Mouse (Mus musculus): ENCODE data around the gene Clec2l. TPM values are rescaled to one million over a fixed set of nuclear protein-coding genes. Genes with fewer than 3 reads are reported as not detected.

Clec2l gene
- 0.09 and 0.13 TPM in 2 replicates for polyA plus RNA-seq (2012; rRNA removed)
- polyA plus RNA-seq (2014; fragmentation: Nextera tagmentation; extraction: Ambion mirVana) = not detected in 2 replicates

DNA sequence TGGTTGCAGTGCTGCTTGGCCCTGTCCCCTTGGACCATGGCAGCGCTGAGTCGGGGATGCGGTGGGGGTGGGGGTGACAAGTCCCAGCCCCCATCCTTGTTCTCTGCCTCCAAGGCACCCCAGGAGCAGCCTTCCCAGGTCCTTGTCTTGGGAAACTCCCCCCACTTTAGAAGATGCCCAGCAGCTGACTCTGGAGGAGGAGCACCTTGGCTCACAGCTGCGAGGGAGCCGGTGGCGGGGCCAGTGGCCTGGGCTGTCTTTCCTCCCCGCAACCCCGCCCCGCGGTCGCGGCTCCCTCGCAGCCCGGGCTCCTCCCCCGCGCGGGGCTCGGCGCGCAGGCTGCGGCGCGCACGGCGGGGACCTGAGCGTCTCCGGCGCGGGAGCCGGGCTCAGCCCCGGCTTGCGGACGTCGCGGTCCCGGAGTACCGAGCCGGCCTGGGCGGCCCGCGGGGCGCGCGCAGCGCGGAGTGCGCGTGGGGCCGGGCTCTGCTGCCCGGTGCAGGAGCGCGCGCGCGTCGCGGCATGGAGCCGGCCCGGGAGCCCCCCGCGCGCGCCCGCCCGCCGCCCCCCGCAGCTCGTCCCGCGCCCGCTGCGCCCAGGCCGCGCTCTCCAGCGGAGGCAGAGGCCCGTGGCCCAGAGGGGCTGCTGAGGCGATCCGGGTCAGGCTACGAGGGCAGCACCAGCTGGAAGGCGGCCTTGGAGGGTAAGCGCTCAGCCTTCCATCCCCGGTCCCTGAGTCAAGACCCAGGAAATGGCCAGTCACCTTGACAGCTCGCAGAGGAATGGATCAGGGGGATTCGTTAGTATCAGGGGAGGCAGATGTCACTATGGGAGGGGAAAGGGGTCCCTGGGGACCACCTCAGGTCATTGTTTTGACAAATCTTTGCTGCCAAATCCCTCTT, at the start of gene Clec2l:
TSS of gene Clec2l (plus strand) at position 356 of the 902 bp plus-strand sequence.
- H3K9me3 ChIP-seq (ENCODE audit: control insufficient read depth, low read length) = no peaks in the 10 kb centered on the region
- TF ChIP-seq EP300 (IDR thresholded peaks at IDR 0.05; ENCODE audit: low read depth) (no peak), CTCF (IDR thresholded peaks at IDR 0.05; ENCODE audit: low read depth) (no peak)
- no peak for DNase-seq (ENCODE audit: low read depth in 3 of 3, low spot score in 3 of 3)

DNA sequence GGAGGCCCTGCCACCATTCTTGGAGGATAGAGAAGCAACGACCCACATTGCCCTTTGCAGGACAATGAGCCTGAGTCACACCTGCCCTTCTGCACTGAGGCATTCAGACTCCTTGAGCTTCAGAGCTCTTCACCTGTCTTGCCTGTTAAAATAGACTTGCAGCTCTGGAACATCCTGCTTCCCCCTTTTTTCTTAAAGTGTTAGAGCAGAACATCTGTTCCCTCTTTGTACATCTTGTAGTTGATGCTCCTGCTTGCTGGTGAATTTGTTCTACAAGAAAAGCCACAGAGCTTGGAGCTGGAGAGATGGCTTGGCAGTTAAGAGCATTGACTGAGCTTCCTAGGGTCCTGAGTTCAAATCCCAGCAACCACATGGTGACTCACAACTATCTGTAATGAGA, 40.5 kb upstream of the Clec2l start:
- Histone ChIP-seq H3K4me3 (ENCODE audit: insufficient read depth in 1 of 2, low read depth in 2 of 2, low read length in 2 of 2) (no peak overlapping the region), H3K4me1 (replicated peaks; ENCODE audit: control insufficient read depth in 2 of 2, insufficient read depth in 2 of 2, low read length in 1 of 2) (peaks cover 8 to 17% of the 10 kb centered on the region in 2 experiments; a peak in 3 of 4 replicates), H3K27ac (no peak overlapping the region), H3K36me3 (replicated peaks; ENCODE audit: control insufficient read depth, insufficient read depth, low read depth) (peaks cover 26% of the 10 kb centered on the region), H3K9me3 (ENCODE audit: control insufficient read depth, low read length) (no peaks in the 10 kb centered on the region), H3K4me2 (ENCODE audit: low read depth) (no peak overlapping the region), H3K9ac (replicated peaks) (no peak overlapping the region), H3K27me3 (ENCODE audit: control insufficient read depth, insufficient read depth, low read length) (no peaks in the 10 kb centered on the region)
- WGBS (ENCODE audit: insufficient replicate concordance) = 89% methylated on average over 1 of the region's 1 CpGs
- ATAC-seq (ENCODE audit: insufficient read depth) (no peak), DNase-seq (ENCODE audit: low read depth in 3 of 3, low spot score in 3 of 3) (no peak)
- TF ChIP-seq CTCF (IDR thresholded peaks at IDR 0.05; ENCODE audit: low read depth) (no peak), EP300 (IDR thresholded peaks at IDR 0.05; ENCODE audit: low read depth) (no peak)

More for the DNA sequence above, at the start of gene Clec2l:
- peak within 1 kb of the TSS in 1 of 2 experiments; percentile 46; a peak in 2 of 4 replicates for H3K4me3 ChIP-seq (ENCODE audit: insufficient read depth in 1 of 2, low read depth in 2 of 2, low read length in 2 of 2)
- ATAC-seq (ENCODE audit: insufficient read depth) = no peak
- no peaks in the 10 kb centered on the region for H3K36me3 ChIP-seq (replicated peaks; ENCODE audit: control insufficient read depth, insufficient read depth, low read depth)
- no peak within 1 kb of the TSS for H3K9ac ChIP-seq (replicated peaks)
- no peaks in the 10 kb centered on the region for H3K4me1 ChIP-seq (replicated peaks; ENCODE audit: control insufficient read depth in 2 of 2, insufficient read depth in 2 of 2, low read length in 1 of 2)
- no peak within 1 kb of the TSS for H3K27ac ChIP-seq
- H3K4me2 ChIP-seq (ENCODE audit: low read depth) = peak within 1 kb of the TSS; percentile 56
- peaks cover 44% of the 10 kb centered on the region for H3K27me3 ChIP-seq (ENCODE audit: control insufficient read depth, insufficient read depth, low read length)
- 1% methylated on average over 77 of the region's 84 CpGs for WGBS (ENCODE audit: insufficient replicate concordance)

DNA sequence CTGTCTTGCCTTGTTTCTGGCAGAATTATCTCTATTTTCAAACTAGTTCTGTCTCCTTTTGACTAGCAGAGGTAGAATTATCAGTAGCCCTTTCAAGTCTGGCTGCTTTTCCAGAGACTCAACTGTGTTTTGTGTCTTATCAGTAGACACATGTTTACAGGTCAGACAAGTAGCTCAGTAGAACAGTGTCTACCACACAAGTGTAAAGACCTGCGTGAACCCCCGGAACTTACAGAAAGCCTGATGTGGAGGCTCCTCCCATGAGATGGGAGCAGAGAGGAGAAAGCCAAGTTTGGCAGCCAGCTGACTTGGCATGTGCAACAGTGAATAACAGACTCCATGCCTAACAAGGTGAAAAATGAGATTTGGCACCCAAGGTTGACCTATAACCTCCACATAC, 39.4 kb upstream of the Clec2l start:
- Histone ChIP-seq H3K27me3 (ENCODE audit: control insufficient read depth, insufficient read depth, low read length) (no peaks in the 10 kb centered on the region), H3K36me3 (replicated peaks; ENCODE audit: control insufficient read depth, insufficient read depth, low read depth) (peaks cover 17% of the 10 kb centered on the region), H3K9ac (replicated peaks) (no peak overlapping the region), H3K27ac (peak overlapping the region; percentile 66), H3K4me3 (ENCODE audit: insufficient read depth in 1 of 2, low read depth in 2 of 2, low read length in 2 of 2) (no peak overlapping the region), H3K4me1 (replicated peaks; ENCODE audit: control insufficient read depth in 2 of 2, insufficient read depth in 2 of 2, low read length in 1 of 2) (peaks cover 8 to 17% of the 10 kb centered on the region in 2 experiments; a peak in 3 of 4 replicates), H3K9me3 (ENCODE audit: control insufficient read depth, low read length) (no peaks in the 10 kb centered on the region), H3K4me2 (ENCODE audit: low read depth) (0 out of 2 replicates have a peak overlapping the region, but pooled peaks have one; percentile 18)
- ATAC-seq (ENCODE audit: insufficient read depth) = peak; percentile 88
- TF ChIP-seq CTCF (IDR thresholded peaks at IDR 0.05; ENCODE audit: low read depth) (no peak), EP300 (IDR thresholded peaks at IDR 0.05; ENCODE audit: low read depth) (peak; percentile 77)
- peak; percentile 35 to 50 (median 46) for DNase-seq (ENCODE audit: low read depth in 3 of 3, low spot score in 3 of 3)
- WGBS (ENCODE audit: insufficient replicate concordance) = 10% methylated on average over 2 of the region's 2 CpGs

DNA sequence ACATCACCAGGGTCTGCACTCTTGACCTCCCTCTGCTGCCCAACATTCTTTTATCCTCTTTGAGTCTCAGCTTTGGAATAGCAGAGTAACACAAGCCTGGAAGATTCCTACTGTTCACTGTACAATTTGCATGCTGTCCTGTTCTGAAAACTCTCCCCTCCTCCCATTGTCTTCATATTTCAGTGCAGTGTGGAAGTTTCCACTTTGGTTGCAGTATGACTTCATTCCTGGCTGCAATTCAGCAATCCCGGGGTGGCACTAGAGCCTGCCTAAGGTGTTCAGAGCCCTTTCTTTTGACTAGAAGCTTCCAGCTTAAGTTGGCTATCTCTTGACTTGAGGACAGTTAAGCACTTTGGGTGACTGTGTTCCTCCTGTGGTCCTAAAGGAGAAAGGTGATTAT, 38.4 kb upstream of the Clec2l start:
- Histone ChIP-seq H3K9me3 (ENCODE audit: control insufficient read depth, low read length) (no peaks in the 10 kb centered on the region), H3K4me3 (ENCODE audit: insufficient read depth in 1 of 2, low read depth in 2 of 2, low read length in 2 of 2) (no peak overlapping the region), H3K27ac (no peak overlapping the region), H3K4me1 (replicated peaks; ENCODE audit: control insufficient read depth in 2 of 2, insufficient read depth in 2 of 2, low read length in 1 of 2) (peaks cover 8 to 17% of the 10 kb centered on the region in 2 experiments; a peak in 3 of 4 replicates), H3K36me3 (replicated peaks; ENCODE audit: control insufficient read depth, insufficient read depth, low read depth) (peaks cover 10% of the 10 kb centered on the region), H3K27me3 (ENCODE audit: control insufficient read depth, insufficient read depth, low read length) (no peaks in the 10 kb centered on the region), H3K9ac (replicated peaks) (no peak overlapping the region), H3K4me2 (ENCODE audit: low read depth) (no peak overlapping the region)
- no peak for TF ChIP-seq EP300 (IDR thresholded peaks at IDR 0.05; ENCODE audit: low read depth)
- TF ChIP-seq CTCF (IDR thresholded peaks at IDR 0.05; ENCODE audit: low read depth) = no peak
- 67% methylated on average over 1 of the region's 1 CpGs for WGBS (ENCODE audit: insufficient replicate concordance)
- ATAC-seq (ENCODE audit: insufficient read depth) = no peak
- no peak for DNase-seq (ENCODE audit: low read depth in 3 of 3, low spot score in 3 of 3)

GRCm38 (mm10) chr6:38626086-38626485, 36.8 kb upstream of the Clec2l start:
- Histone ChIP-seq H3K9ac (replicated peaks) (no peak overlapping the region), H3K4me1 (replicated peaks; ENCODE audit: control insufficient read depth in 2 of 2, insufficient read depth in 2 of 2, low read length in 1 of 2) (peaks cover 8 to 17% of the 10 kb centered on the region in 2 experiments; a peak in 3 of 4 replicates), H3K36me3 (replicated peaks; ENCODE audit: control insufficient read depth, insufficient read depth, low read depth) (peaks cover 3% of the 10 kb centered on the region; the same call in 1 of the 2 replicates), H3K27ac (no peak overlapping the region), H3K9me3 (ENCODE audit: control insufficient read depth, low read length) (no peaks in the 10 kb centered on the region), H3K27me3 (ENCODE audit: control insufficient read depth, insufficient read depth, low read length) (no peaks in the 10 kb centered on the region), H3K4me3 (ENCODE audit: insufficient read depth in 1 of 2, low read depth in 2 of 2, low read length in 2 of 2) (no peak overlapping the region), H3K4me2 (ENCODE audit: low read depth) (no peak overlapping the region)
- WGBS (ENCODE audit: insufficient replicate concordance) = 88% methylated on average over 5 of the region's 5 CpGs
- TF ChIP-seq EP300 (IDR thresholded peaks at IDR 0.05; ENCODE audit: low read depth) (no peak), CTCF (IDR thresholded peaks at IDR 0.05; ENCODE audit: low read depth) (no peak)
- DNase-seq (ENCODE audit: low read depth in 3 of 3, low spot score in 3 of 3) = no peak
- ATAC-seq (ENCODE audit: insufficient read depth) = no peak
